Mouse (Mus musculus): ENCODE results near the gene Gm45799. TPM values are rescaled to one million over a fixed set of nuclear protein-coding genes. Genes with fewer than 3 reads are reported as not detected.

Gene Gm45799
- polyA plus RNA-seq, 1 experiment, result 226 TPM

DNA sequence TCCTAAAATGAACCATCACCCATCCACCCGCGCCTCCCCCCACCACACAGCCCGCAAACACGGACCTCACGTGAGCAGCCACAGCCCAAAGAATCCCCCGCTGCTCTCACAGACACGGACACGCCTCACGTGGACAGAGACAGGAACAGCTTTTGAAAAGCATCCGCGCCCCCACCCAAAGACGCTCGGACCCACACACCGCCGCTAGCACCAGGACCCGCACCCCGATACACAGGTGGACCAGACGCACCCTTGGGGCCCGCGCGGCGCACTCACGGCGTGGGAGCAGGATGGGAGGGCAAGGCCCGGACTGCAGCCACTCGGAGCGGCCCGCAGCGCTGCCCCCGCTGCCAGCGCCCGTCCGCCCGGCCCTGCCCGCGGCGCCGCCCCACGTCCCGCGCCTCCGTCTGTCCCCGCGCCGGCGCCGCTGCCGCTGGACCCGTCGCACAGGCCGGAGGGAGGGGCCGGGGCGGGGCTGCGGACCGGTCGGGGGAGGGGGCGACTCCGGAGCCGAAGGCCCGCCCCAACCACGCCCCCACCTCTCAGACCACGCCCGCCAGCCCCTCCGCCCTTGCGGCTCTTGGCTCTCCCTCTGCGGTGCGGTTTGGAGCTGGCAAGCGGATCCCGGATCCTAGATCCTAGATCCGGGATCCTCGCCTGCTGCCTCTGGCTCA is 7.1 kb upstream of the Gm45799 start, which contains the start of gene Trim3:
Gene Trim3 (minus strand): TSS at position 445 of the 674 bp plus-strand sequence.
- Histone ChIP-seq H3K36me3 (ENCODE audit: control insufficient read depth, insufficient read depth, low read length) (peaks cover 12% of the 10 kb centered on the region), H3K4me3 (ENCODE audit: low read depth, low read length) (peak within 1 kb of the TSS; percentile 93), H3K27me3 (ENCODE audit: control insufficient read depth, insufficient read depth, low read length) (no peaks in the 10 kb centered on the region; the same call in 1 of the 2 replicates), H3K4me1 (ENCODE audit: control insufficient read depth, insufficient read depth, insufficient read length, low read length) (peaks cover 2% of the 10 kb centered on the region; the same call in 1 of the 2 replicates), H3K27ac (ENCODE audit: insufficient read depth, low read depth, low read length) (peak within 1 kb of the TSS; percentile 39)
- TF ChIP-seq CTCF (IDR thresholded peaks at IDR 0.05; ENCODE audit: extremely low read depth, insufficient read length, insufficient replicate concordance, low read depth, low read length) (no peak), POLR2A (IDR thresholded peaks at IDR 0.05; ENCODE audit: low read depth, low read length) (no peak)
- under 1% methylated on average over 70 of the region's 71 CpGs for WGBS

DNA sequence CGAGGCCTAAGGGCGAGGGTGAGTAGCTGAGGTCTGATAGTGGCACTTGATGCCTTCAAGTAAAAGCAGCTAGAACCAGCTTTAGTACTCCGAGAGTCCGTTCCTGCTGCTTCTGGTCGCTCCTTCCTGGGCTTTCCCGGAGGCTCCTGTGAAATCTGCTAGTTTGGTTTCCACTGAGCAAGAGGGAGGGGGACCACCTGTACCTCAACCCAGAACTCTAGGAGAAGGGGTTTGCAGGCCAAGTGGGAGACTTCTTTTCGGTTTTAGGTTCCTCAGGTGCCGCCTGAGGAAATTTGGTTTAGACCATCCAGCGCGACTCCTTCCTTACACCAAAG is 6.6 kb upstream of the Gm45799 start:
- Histone ChIP-seq H3K27ac (ENCODE audit: insufficient read depth, low read depth, low read length) (peak overlapping the region; percentile 10), H3K4me1 (ENCODE audit: control insufficient read depth, insufficient read depth, insufficient read length, low read length) (no peaks in the 10 kb centered on the region; the same call in 1 of the 2 replicates), H3K4me3 (ENCODE audit: low read depth, low read length) (peak overlapping the region; percentile 62), H3K27me3 (ENCODE audit: control insufficient read depth, insufficient read depth, low read length) (no peaks in the 10 kb centered on the region; the same call in 1 of the 2 replicates), H3K36me3 (ENCODE audit: control insufficient read depth, insufficient read depth, low read length) (peaks cover 12% of the 10 kb centered on the region)
- 3% methylated on average over 10 of the region's 10 CpGs for WGBS
- TF ChIP-seq POLR2A (IDR thresholded peaks at IDR 0.05; ENCODE audit: low read depth, low read length) (no peak; the same call in 1 of the 2 replicates), CTCF (IDR thresholded peaks at IDR 0.05; ENCODE audit: extremely low read depth, insufficient read length, insufficient replicate concordance, low read depth, low read length) (no peak)

DNA sequence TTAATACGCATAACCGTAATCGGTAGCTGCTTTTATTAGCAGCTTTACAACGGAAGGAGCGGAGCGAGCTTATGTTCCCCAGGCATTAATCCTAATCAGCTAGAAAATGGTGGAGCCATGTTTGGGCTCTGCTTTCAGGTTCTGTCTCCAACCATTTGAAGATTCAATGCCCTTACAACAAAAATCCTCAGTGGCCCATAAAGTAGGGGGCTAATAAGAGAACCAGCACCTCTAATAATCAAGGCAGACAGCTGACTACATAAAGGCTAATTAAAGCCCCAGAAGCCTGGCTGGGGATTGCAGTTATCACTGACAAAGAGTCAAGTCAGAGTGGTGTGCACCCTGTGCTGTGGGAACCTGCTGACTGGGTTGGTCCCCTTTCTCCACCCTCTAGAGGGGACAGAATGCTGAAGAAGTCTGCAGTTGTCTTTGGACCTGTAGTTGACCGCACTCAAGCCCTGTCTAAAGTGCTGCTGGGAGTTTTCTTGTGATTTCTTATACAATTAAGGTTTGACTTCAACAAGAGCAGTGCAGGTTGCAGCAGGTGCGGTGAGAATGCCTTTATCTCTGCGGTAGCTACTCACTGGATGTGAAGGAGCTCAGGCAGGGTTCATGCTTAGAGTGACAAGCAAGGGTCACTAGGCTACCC is 6.0 kb upstream of the Gm45799 start:
- Histone ChIP-seq H3K36me3 (ENCODE audit: control insufficient read depth, insufficient read depth, low read length) (peaks cover 12% of the 10 kb centered on the region), H3K27me3 (ENCODE audit: control insufficient read depth, insufficient read depth, low read length) (no peaks in the 10 kb centered on the region; the same call in 1 of the 2 replicates), H3K27ac (ENCODE audit: insufficient read depth, low read depth, low read length) (no peak overlapping the region), H3K4me3 (ENCODE audit: low read depth, low read length) (no peak overlapping the region), H3K4me1 (ENCODE audit: control insufficient read depth, insufficient read depth, insufficient read length, low read length) (no peaks in the 10 kb centered on the region)
- WGBS, result 35% methylated on average over 9 of the region's 9 CpGs
- TF ChIP-seq POLR2A (IDR thresholded peaks at IDR 0.05; ENCODE audit: low read depth, low read length) (no peak), CTCF (IDR thresholded peaks at IDR 0.05; ENCODE audit: extremely low read depth, insufficient read length, insufficient replicate concordance, low read depth, low read length) (no peak)

DNA sequence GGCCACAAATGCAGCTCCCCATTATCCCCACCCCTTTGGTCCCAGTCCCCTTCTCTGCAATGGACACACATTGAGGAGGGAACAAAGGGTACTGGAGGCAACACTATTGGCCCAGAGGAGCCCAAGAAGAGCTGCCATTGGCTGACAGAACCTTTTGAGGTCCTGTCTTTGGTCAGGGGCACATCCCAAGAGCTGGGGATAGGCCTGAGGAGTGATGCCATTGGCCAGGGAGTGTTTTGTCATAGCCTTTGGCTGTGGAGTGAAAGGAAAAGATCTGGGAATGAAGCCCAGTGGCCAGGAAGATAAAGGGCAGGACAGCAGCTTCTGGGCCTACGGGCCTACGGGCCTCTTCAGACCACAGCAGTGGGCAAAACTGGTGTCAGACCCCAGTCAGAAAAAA is 4.6 kb upstream of the Gm45799 start:
- Histone ChIP-seq H3K4me3 (ENCODE audit: low read depth, low read length) (no peak overlapping the region), H3K4me1 (ENCODE audit: control insufficient read depth, insufficient read depth, insufficient read length, low read length) (no peaks in the 10 kb centered on the region; the same call in 1 of the 2 replicates), H3K27ac (ENCODE audit: insufficient read depth, low read depth, low read length) (no peak overlapping the region), H3K36me3 (ENCODE audit: control insufficient read depth, insufficient read depth, low read length) (peaks cover 12% of the 10 kb centered on the region), H3K27me3 (ENCODE audit: control insufficient read depth, insufficient read depth, low read length) (no peaks in the 10 kb centered on the region; the same call in 1 of the 2 replicates)
- TF ChIP-seq POLR2A (IDR thresholded peaks at IDR 0.05; ENCODE audit: low read depth, low read length), result no peak
- no peak for TF ChIP-seq CTCF (IDR thresholded peaks at IDR 0.05; ENCODE audit: extremely low read depth, insufficient read length, insufficient replicate concordance, low read depth, low read length)
- WGBS, result 90% methylated on average over 2 of the region's 2 CpGs

DNA sequence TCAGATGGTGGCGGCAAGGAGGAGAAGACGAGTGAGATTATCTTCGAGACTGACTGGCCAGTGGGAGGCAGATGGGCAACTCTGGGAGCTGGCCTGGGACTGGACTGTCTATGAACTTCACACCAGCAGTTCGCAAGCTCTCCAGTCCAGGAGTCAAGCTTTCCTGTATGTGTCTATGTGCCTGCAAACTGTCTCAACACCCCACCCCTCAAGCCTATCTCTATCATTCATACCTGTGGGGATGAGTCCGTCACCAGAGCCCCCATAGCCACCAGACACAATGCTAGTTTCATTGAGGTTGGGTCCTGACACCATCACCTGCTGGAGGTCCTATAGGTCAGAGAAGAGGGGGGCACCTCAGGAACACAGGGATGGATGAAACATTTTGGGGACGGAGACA is 1.6 kb upstream of the Gm45799 start:
- TF ChIP-seq POLR2A (IDR thresholded peaks at IDR 0.05; ENCODE audit: low read depth, low read length) (no peak), CTCF (IDR thresholded peaks at IDR 0.05; ENCODE audit: extremely low read depth, insufficient read length, insufficient replicate concordance, low read depth, low read length) (no peak)
- Histone ChIP-seq H3K27ac (ENCODE audit: insufficient read depth, low read depth, low read length) (no peak overlapping the region), H3K4me1 (ENCODE audit: control insufficient read depth, insufficient read depth, insufficient read length, low read length) (peaks cover 9% of the 10 kb centered on the region), H3K4me3 (ENCODE audit: low read depth, low read length) (no peak overlapping the region), H3K36me3 (ENCODE audit: control insufficient read depth, insufficient read depth, low read length) (peaks cover 13% of the 10 kb centered on the region), H3K27me3 (ENCODE audit: control insufficient read depth, insufficient read depth, low read length) (no peaks in the 10 kb centered on the region)
- WGBS, result 90% methylated on average over 6 of the region's 6 CpGs

DNA sequence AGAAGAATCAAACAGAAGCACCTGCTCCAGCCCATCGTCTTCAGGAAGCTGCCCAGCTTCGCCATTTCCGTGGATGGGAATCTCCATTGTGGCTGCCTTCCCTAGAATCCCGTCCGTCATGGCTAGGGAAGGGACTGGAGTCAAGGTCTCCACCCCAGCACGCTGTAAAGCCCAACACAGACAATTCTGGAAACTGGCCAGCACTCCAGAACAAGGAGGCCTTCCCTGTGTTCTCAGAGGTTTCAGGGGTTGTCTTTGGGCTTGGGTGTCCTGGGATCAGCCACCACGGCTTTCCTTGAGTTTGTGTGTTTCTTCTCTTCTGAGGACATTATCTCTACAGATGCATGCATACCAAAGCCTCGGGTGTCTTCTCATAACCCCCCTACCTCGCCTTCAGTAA is 1.0 kb upstream of the Gm45799 start:
- TF ChIP-seq POLR2A (IDR thresholded peaks at IDR 0.05; ENCODE audit: low read depth, low read length), result no peak
- no peak for TF ChIP-seq CTCF (IDR thresholded peaks at IDR 0.05; ENCODE audit: extremely low read depth, insufficient read length, insufficient replicate concordance, low read depth, low read length)
- Histone ChIP-seq H3K4me1 (ENCODE audit: control insufficient read depth, insufficient read depth, insufficient read length, low read length) (peaks cover 9% of the 10 kb centered on the region), H3K4me3 (ENCODE audit: low read depth, low read length) (peak overlapping the region; percentile 6; the same call in 1 of the 2 replicates), H3K36me3 (ENCODE audit: control insufficient read depth, insufficient read depth, low read length) (peaks cover 13% of the 10 kb centered on the region), H3K27me3 (ENCODE audit: control insufficient read depth, insufficient read depth, low read length) (no peaks in the 10 kb centered on the region), H3K27ac (ENCODE audit: insufficient read depth, low read depth, low read length) (no peak overlapping the region)
- 54% methylated on average over 9 of the region's 9 CpGs for WGBS

DNA sequence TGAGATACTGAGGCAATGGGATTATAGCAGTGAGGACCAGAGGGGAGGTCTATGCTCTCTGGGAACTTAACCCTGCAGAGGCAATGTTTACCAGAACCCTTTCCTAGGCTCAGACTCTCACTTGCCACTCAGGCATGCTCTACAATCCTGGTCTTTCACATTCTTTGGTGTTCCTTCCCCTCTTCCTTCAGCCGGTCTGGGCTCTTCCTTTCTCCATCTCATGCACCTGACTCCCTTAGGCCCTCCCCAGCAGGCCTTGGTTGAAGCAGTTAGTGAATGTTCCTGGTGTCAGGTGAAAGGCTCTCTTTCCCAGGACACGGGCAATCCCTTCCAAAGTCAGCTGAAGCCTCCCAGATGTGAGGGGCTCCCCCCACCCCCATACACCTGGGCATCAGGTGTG is 596 bp upstream of the Gm45799 start, which contains the start of gene Timm10b:
Gene Timm10b (plus strand): TSS at position 301 of the 400 bp plus-strand sequence.
- WGBS, result 2% methylated on average over 2 of the region's 2 CpGs
- H3K4me3 ChIP-seq (ENCODE audit: low read depth, low read length), result peak within 1 kb of the TSS; percentile 93
- peaks cover 9% of the 10 kb centered on the region for H3K4me1 ChIP-seq (ENCODE audit: control insufficient read depth, insufficient read depth, insufficient read length, low read length)
- TF ChIP-seq CTCF (IDR thresholded peaks at IDR 0.05; ENCODE audit: extremely low read depth, insufficient read length, insufficient replicate concordance, low read depth, low read length) (no peak), POLR2A (IDR thresholded peaks at IDR 0.05; ENCODE audit: low read depth, low read length) (no peak)
- peak within 1 kb of the TSS; percentile 87 for H3K27ac ChIP-seq (ENCODE audit: insufficient read depth, low read depth, low read length)
- H3K36me3 ChIP-seq (ENCODE audit: control insufficient read depth, insufficient read depth, low read length), result peaks cover 13% of the 10 kb centered on the region
- no peaks in the 10 kb centered on the region for H3K27me3 ChIP-seq (ENCODE audit: control insufficient read depth, insufficient read depth, low read length)

All from small intestine, adult 2 months (tissue).